Mouse (Mus musculus) brain, embryonic 18.5 days (tissue): Measurements from ENCODE around the gene Efna5.

ENCODE experiments used
- DNase-seq: peaks from one replicate; pipeline ENCODE4 v3.0.0-alpha.2; 2012; ENCODE audit warnings: low read depth, low spot score

The Efna5 gene

GRCm38 (mm10) chr17:62657832-62658630 lies 223.1 kb downstream of the Efna5 start:
- DNase-seq: no peak

GRCm38 (mm10) chr17:62657051-62657450 lies 224.1 kb downstream of the Efna5 start:
- no peak for DNase-seq

DNA sequence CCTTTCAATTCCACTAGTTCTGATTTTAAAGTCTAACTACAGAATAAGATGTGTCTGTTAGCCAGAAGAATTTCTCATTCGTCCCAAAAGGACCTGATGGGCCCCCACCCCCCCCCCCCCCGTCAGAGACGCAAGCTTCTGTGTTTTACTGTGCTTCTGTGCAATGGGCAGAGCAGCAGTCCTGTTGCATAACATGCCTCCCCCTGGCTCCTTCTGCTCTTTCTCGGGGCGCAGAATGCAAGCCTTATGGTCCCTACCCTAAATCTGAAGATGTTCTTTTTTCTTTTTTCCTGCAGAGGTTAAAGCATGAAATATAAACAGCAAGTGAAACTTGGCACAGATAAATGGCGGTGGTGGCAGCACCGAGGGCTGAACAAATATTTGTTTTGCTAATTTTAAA lies 224.5 kb downstream of the Efna5 start:
- DNase-seq: no peak

GRCm38 (mm10) chr17:62655819-62656355 lies 225.2 kb downstream of the Efna5 start:
- DNase-seq: no peak

DNA sequence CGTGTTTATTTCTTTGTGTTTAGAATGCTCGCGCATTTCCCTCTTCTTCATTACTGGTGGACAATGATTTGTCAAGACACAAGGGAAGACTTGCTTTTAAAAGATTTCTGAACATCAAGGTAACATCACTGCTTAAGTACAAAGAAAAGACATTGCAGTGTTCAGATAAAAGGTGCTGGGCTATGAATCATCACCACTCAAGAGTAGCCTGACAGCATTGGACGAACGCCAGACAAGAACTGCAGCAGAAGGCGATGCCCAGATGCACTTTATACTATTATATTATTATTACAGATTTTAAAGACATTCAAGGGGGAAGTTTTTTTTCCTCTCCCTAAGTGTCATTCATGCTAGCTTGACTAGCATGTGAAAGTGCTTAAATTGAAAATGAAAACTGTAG lies 228.7 kb downstream of the Efna5 start:
- DNase-seq: no peak

- DNase-seq: no peak
Measured at GRCm38 (mm10) chr17:62651696-62652095, 229.4 kb downstream of the Efna5 start.

- no peak for DNase-seq
Measured at GRCm38 (mm10) chr17:62649293-62649950, 231.7 kb downstream of the Efna5 start.

DNA sequence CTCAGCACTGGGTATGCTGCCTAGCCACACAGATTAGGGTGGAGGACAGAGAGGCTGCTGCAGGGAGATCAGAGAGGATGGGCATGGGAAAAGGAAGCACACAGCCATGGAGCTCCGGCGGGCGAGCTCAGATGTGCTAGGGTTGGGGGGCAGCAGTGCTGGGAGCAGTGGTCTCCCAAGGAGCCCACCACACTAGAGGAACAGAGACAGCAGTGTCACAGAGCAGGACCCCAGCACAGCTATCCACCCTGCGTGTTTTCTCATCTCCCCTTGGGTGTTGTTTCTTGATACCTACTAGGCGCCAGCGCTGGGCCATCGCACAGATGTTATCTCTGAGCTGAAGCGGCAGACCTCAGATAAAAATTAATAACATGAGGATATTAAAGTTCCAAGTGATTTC lies 234.3 kb downstream of the Efna5 start:
- DNase-seq: no peak

GRCm38 (mm10) chr17:62642447-62643145 lies 238.5 kb downstream of the Efna5 start:
- DNase-seq: no peak

GRCm38 (mm10) chr17:62640654-62641053 lies 240.5 kb downstream of the Efna5 start:
- DNase-seq: no peak

GRCm38 (mm10) chr17:62636896-62637295 lies 244.2 kb downstream of the Efna5 start:
- no peak for DNase-seq

GRCm38 (mm10) chr17:62634937-62635336 lies 246.2 kb downstream of the Efna5 start:
- DNase-seq: no peak

DNA sequence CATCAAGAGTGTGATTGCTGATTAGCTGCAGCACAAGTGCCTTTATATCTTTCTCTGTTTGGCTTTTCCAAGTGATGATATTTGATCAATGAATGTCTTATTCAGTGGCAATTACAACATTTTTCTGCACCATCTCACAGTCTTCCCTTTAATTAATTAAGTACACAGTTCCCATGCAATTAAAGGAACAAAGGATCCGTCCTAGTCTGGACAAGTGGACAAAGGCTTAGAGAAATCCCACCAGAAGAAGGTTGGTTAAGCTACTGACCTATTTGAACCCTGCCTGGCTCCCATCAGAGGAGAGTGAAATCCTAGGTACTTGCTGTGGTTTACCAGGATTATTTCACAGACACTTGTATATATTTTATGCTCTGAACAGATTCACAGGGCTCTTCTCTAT lies 252.6 kb downstream of the Efna5 start:
- no peak for DNase-seq

DNA sequence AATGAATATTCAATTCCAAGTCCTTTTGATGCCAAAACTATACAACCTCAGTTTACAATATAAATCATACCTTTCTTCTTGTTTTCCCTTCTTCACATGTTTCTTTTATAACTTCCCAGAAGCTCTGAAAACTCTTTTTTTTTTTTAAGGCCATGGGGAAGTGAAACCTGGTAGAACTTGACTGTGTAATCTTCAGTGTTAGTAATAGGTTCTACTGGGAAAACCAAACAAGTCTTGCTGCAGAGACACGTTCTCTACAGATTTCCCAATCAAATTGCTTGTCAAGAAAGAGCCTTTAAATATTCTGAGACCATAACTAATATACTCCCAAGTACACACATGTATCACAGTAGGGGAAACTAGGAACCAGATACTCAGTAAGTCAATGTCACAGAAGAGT lies 253.6 kb downstream of the Efna5 start:
- DNase-seq: no peak

DNA sequence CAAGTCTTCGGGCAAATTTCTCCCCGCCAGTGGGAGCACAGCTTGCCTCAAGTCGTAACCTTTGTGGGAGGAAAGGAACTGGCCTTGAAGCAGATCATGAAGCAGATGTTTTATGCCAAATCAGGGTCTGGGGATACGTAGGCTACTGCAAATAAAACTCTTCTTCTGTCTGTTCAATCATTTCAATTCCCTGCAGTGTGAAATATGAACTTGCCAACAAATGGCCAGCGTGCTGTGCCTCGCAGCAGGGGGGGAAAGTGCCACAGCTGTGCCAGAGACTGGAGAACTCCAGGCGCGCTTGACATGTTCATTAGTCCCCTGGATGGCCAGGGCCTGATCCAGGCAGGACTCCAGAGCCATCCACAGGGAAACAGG lies 255.5 kb downstream of the Efna5 start:
- DNase-seq: no peak

- no peak for DNase-seq
Measured at GRCm38 (mm10) chr17:62624804-62625645, 256.1 kb downstream of the Efna5 start.

DNA sequence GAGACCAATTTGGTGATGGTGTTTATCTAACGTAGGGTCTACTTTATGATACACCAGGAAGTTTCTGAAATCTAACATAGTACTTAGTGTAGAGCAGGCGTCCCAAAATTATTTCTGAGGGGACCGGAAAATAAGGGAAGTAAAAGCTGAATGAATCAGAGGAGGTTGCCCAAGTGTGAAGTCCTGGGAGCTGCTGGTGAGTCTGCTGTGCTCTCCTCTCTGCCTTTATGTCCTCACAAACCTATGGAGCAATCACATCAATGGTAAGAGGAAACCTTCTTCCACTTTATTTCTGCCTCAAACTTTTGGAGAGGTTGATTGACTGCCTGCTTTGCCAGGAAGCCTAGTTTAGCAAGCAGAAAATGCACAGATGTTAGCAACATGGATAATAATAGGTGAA lies 257.9 kb downstream of the Efna5 start:
- no peak for DNase-seq

- DNase-seq: no peak
Measured at GRCm38 (mm10) chr17:62622481-62622880, 258.6 kb downstream of the Efna5 start.

DNA sequence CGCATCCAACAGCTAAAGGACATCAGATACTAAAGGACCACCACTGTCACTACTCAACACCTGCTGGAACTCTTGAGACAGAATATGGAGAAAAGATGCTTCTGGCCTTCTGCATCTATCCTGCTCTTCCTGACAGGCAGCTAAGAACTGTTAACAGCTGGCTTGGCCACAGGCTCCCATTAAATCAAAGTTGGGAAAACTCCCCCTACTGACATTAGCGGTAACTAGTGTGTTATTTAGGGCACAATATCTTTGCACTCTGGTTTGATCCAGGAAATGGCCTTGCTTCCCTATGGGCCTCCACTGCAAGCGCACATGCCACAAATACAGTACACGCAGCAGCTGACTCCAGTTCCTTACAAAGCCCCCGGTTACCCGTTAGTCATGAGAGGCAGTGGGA lies 266.0 kb downstream of the Efna5 start:
- no peak for DNase-seq

- DNase-seq: no peak
Measured at GRCm38 (mm10) chr17:62614708-62615107, 266.4 kb downstream of the Efna5 start.

- DNase-seq: no peak
Measured at GRCm38 (mm10) chr17:62614237-62614636, 266.9 kb downstream of the Efna5 start.
